Mouse (Mus musculus): Measurements from ENCODE around the gene Adamts2. TPM values are rescaled to one million over a fixed set of nuclear protein-coding genes. Genes with fewer than 3 reads are reported as not detected.

The Adamts2 gene
- total and polyA plus RNA-seq, 2 experiments from 2014 or later: 8.7 to 19.4 TPM

GRCm38 (mm10) chr11:50611181-50611580 is 9.3 kb downstream of the Adamts2 start:
- H3K4me2 ChIP-seq (ENCODE audit: low read depth, low read length): no peak overlapping the region
- no peak for TF ChIP-seq EP300 (IDR thresholded peaks at IDR 0.05; ENCODE audit: low read depth)
- no peak for TF ChIP-seq CTCF (IDR thresholded peaks at IDR 0.05; ENCODE audit: low read depth)
- H3K9me3 ChIP-seq (replicated peaks; ENCODE audit: control insufficient read depth, low read length): no peaks in the 10 kb centered on the region
- no peaks in the 10 kb centered on the region for H3K36me3 ChIP-seq (replicated peaks; ENCODE audit: control insufficient read depth, insufficient read depth, low read length)
- H3K27ac ChIP-seq (ENCODE audit: low read depth): no peak overlapping the region
- DNase-seq (ENCODE audit: low spot score) (no peak), ATAC-seq (ENCODE audit: insufficient read depth, low read depth) (no peak)
- H3K9ac ChIP-seq (replicated peaks; ENCODE audit: low read depth, low read length): no peak overlapping the region
- no peak overlapping the region for H3K4me3 ChIP-seq (ENCODE audit: low read depth, low read length)
- H3K27me3 ChIP-seq (ENCODE audit: control insufficient read depth, insufficient read depth, low read length): no peaks in the 10 kb centered on the region; the same call in 1 of the 2 replicates
- 69% methylated on average over 5 of the region's 5 CpGs for WGBS
- no peaks in the 10 kb centered on the region for H3K4me1 ChIP-seq (ENCODE audit: control insufficient read depth, insufficient read depth)

GRCm38 (mm10) chr11:50617015-50617543 is 15.2 kb downstream of the Adamts2 start:
- DNase-seq (ENCODE audit: low spot score): peak; percentile 63
- peak overlapping the region; percentile 44 for H3K27ac ChIP-seq (ENCODE audit: low read depth)

GRCm38 (mm10) chr11:50620926-50621325 is 19.0 kb downstream of the Adamts2 start:
- H3K9me3 ChIP-seq (replicated peaks; ENCODE audit: control insufficient read depth, low read length): no peaks in the 10 kb centered on the region
- H3K4me2 ChIP-seq (ENCODE audit: low read depth, low read length): no peak overlapping the region
- H3K27me3 ChIP-seq (ENCODE audit: control insufficient read depth, insufficient read depth, low read length): no peaks in the 10 kb centered on the region
- H3K4me3 ChIP-seq (ENCODE audit: low read depth, low read length): no peak overlapping the region
- 71% methylated on average over 4 of the region's 4 CpGs for WGBS
- TF ChIP-seq EP300 (IDR thresholded peaks at IDR 0.05; ENCODE audit: low read depth): no peak
- TF ChIP-seq CTCF (IDR thresholded peaks at IDR 0.05; ENCODE audit: low read depth): no peak
- H3K27ac ChIP-seq (ENCODE audit: low read depth): peak overlapping the region; percentile 54; the same call in 1 of the 2 replicates
- no peaks in the 10 kb centered on the region for H3K36me3 ChIP-seq (replicated peaks; ENCODE audit: control insufficient read depth, insufficient read depth, low read length)
- 0 out of 2 replicates have a peak, but pooled peaks cover 3% of the 10 kb centered on the region for H3K4me1 ChIP-seq (ENCODE audit: control insufficient read depth, insufficient read depth)
- ATAC-seq (ENCODE audit: insufficient read depth, low read depth): no peak
- no peak for DNase-seq (ENCODE audit: low spot score)
- H3K9ac ChIP-seq (replicated peaks; ENCODE audit: low read depth, low read length): no peak overlapping the region

More at GRCm38 (mm10) chr11:50617015-50617543, 15.2 kb downstream of the Adamts2 start:
- 59% methylated on average over 11 of the region's 11 CpGs for WGBS
- no peak overlapping the region for H3K4me3 ChIP-seq (ENCODE audit: low read depth, low read length)
- no peaks in the 10 kb centered on the region for H3K36me3 ChIP-seq (replicated peaks; ENCODE audit: control insufficient read depth, insufficient read depth, low read length)
- H3K27me3 ChIP-seq (ENCODE audit: control insufficient read depth, insufficient read depth, low read length): no peaks in the 10 kb centered on the region
- no peaks in the 10 kb centered on the region for H3K4me1 ChIP-seq (ENCODE audit: control insufficient read depth, insufficient read depth)
- peak; percentile 51; the same call in 1 of the 2 replicates for TF ChIP-seq EP300 (IDR thresholded peaks at IDR 0.05; ENCODE audit: low read depth)
- TF ChIP-seq CTCF (IDR thresholded peaks at IDR 0.05; ENCODE audit: low read depth): no peak
- no peak overlapping the region for H3K4me2 ChIP-seq (ENCODE audit: low read depth, low read length)
- no peaks in the 10 kb centered on the region for H3K9me3 ChIP-seq (replicated peaks; ENCODE audit: control insufficient read depth, low read length)
- no peak overlapping the region for H3K9ac ChIP-seq (replicated peaks; ENCODE audit: low read depth, low read length)
- ATAC-seq (ENCODE audit: insufficient read depth, low read depth): peak; percentile 47

DNA sequence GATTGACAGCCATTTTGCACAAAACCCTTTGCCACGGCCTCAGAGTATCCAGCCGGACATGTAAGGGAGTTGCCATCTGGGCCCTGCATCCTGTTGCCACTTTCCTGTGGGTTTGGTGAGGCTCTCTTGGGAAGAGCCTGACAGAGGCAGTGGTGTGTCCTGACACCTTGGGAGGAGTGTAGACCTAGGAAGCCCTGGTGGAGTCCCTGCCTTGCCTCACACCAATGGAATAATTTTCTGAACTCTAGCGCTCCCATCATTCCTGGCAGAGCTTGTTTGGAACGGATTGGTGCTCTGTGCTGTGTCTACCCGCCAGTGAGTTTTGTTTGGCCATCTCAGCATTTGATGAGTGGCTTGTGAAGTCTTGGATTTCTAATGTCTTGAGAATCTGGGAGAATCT is 19.5 kb downstream of the Adamts2 start:
- H3K4me2 ChIP-seq (ENCODE audit: low read depth, low read length): no peak overlapping the region
- peak overlapping the region; percentile 54 for H3K27ac ChIP-seq (ENCODE audit: low read depth)
- H3K36me3 ChIP-seq (replicated peaks; ENCODE audit: control insufficient read depth, insufficient read depth, low read length): no peaks in the 10 kb centered on the region
- no peak overlapping the region for H3K4me3 ChIP-seq (ENCODE audit: low read depth, low read length)
- 58% methylated on average over 5 of the region's 5 CpGs for WGBS
- no peaks in the 10 kb centered on the region for H3K9me3 ChIP-seq (replicated peaks; ENCODE audit: control insufficient read depth, low read length)
- H3K4me1 ChIP-seq (ENCODE audit: control insufficient read depth, insufficient read depth): 0 out of 2 replicates have a peak, but pooled peaks cover 3% of the 10 kb centered on the region
- no peak overlapping the region for H3K9ac ChIP-seq (replicated peaks; ENCODE audit: low read depth, low read length)
- H3K27me3 ChIP-seq (ENCODE audit: control insufficient read depth, insufficient read depth, low read length): no peaks in the 10 kb centered on the region
- DNase-seq (ENCODE audit: low spot score) (no peak), ATAC-seq (ENCODE audit: insufficient read depth, low read depth) (no peak)
- TF ChIP-seq CTCF (IDR thresholded peaks at IDR 0.05; ENCODE audit: low read depth) (no peak), EP300 (IDR thresholded peaks at IDR 0.05; ENCODE audit: low read depth) (no peak)

- Histone ChIP-seq H3K27ac (ENCODE audit: low read depth) (peak overlapping the region; percentile 54), H3K27me3 (ENCODE audit: control insufficient read depth, insufficient read depth, low read length) (no peaks in the 10 kb centered on the region), H3K4me3 (ENCODE audit: low read depth, low read length) (0 out of 2 replicates have a peak overlapping the region, but pooled peaks have one; percentile 11), H3K4me1 (ENCODE audit: control insufficient read depth, insufficient read depth) (0 out of 2 replicates have a peak, but pooled peaks cover 3% of the 10 kb centered on the region), H3K9me3 (replicated peaks; ENCODE audit: control insufficient read depth, low read length) (no peaks in the 10 kb centered on the region), H3K4me2 (ENCODE audit: low read depth, low read length) (peak overlapping the region; percentile 34), H3K9ac (replicated peaks; ENCODE audit: low read depth, low read length) (no peak overlapping the region), H3K36me3 (replicated peaks; ENCODE audit: control insufficient read depth, insufficient read depth, low read length) (no peaks in the 10 kb centered on the region)
- DNase-seq (ENCODE audit: low spot score): peak; percentile 75
- 35% methylated on average over 15 of the region's 15 CpGs for WGBS
- TF ChIP-seq CTCF (IDR thresholded peaks at IDR 0.05; ENCODE audit: low read depth): no peak
- TF ChIP-seq EP300 (IDR thresholded peaks at IDR 0.05; ENCODE audit: low read depth): no peak
- ATAC-seq (ENCODE audit: insufficient read depth, low read depth): peak; percentile 77
Measured at GRCm38 (mm10) chr11:50622238-50622726, 20.4 kb downstream of the Adamts2 start.

All from heart, postnatal 0 days (tissue).